Mouse (Mus musculus): Measurements from ENCODE around the gene Nudcd3.
A peak's percentile ranks its signal among the peaks of the same experiment; 100 is the strongest.
"Not testable (repeated sequence)": the region's sequence is repeated elsewhere in the genome, so short reads cannot be mapped to it uniquely, and the experiment has no call there.

Nudcd3 gene

GRCm38 (mm10) chr11:6123605-6124120 is 76.6 kb downstream of the Nudcd3 start:
- no peak for DNase-seq (ENCODE audit: low read depth, low spot score)

- DNase-seq (ENCODE audit: low read depth, low spot score), result no peak
Observed at GRCm38 (mm10) chr11:6122631-6123030, 77.6 kb downstream of the Nudcd3 start.

DNA sequence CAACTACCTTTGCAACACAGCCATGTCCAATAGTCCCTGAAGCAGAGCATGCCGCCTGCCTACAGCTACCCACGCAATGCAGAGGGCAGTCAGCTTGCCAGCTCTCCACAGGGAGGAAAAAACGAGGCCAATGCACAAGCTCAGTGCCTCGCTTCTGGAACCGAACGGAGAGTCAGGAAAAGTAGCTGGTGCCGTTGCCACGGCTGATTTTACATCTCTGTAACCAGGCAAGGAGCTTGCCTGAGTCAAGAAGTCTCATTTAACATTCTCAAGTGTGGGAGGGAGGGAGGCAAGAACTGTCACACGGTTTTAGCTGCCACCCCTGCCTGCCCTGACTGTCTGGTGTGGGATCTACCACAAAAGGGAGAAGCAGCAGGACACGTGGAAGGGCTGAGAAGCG is 79.6 kb downstream of the Nudcd3 start:
- peak; percentile 22 for DNase-seq (ENCODE audit: low read depth, low spot score)

GRCm38 (mm10) chr11:6120001-6120400 is 80.2 kb downstream of the Nudcd3 start:
- no peak for DNase-seq (ENCODE audit: low read depth, low spot score)

- DNase-seq (ENCODE audit: low read depth, low spot score), result no peak
Observed at GRCm38 (mm10) chr11:6119312-6119711, 80.9 kb downstream of the Nudcd3 start.

GRCm38 (mm10) chr11:6117956-6118355 is 82.3 kb downstream of the Nudcd3 start:
- DNase-seq (ENCODE audit: low read depth, low spot score), result no peak

DNA sequence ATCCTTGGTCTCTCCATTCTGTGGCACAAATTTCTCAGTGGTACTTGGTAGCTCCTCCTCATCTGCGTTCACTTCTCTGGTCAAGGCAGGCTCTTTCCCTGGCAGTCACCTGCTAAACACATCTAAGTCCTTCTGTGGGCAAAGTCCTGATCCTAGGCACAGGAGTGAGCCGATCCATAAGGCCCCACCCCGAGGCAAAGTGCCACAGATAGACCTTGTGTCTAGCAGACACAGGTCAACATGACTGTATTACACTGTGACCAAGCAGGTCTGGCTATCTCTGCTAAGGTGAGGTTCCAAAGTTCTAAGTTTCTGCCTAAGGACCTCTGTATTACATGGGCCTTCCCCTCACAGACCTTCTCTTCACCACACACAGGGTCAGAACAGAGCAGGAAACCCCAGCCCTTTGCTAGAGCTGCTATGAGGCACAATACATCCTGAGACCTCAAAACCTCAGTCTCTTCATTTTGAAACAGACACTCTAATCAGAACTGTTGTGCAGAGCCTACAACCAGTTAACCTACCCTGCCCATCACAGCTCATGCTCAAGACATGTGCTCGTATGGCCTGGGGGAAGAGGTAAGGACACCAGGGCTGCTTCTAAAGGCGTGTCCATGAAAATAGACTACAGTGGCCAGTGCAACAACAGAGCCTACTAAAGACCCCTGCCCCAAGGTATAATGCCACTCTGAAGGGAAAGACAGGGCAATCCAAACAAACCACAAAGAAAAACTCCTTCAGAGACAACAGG is 88.3 kb downstream of the Nudcd3 start:
- no peak for DNase-seq (ENCODE audit: low read depth, low spot score)

GRCm38 (mm10) chr11:6109990-6110389 is 90.2 kb downstream of the Nudcd3 start:
- DNase-seq (ENCODE audit: low read depth, low spot score), result no peak

DNA sequence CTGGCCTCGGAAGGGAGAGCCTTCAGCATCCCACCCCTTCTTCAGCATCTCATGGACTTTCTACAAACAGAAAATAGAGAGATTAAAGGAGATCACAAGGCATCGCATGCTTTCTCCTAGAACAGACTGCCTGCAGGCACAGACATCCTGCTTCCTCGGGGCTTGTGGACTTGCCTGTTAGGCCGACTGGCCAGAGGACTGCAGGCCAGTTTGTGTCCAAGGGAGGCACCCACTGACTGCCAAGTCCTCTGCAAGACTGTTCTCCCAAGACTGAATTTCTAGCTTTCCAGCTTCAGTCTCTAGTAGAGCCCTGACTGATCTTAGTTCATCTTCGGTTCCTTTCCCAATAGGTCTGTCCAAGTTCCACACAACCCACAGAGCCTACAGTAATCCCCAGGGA is 91.9 kb downstream of the Nudcd3 start:
- no peak for DNase-seq (ENCODE audit: low read depth, low spot score)

- DNase-seq (ENCODE audit: low read depth, low spot score), result no peak
Observed at GRCm38 (mm10) chr11:6107722-6108121, 92.5 kb downstream of the Nudcd3 start.

DNA sequence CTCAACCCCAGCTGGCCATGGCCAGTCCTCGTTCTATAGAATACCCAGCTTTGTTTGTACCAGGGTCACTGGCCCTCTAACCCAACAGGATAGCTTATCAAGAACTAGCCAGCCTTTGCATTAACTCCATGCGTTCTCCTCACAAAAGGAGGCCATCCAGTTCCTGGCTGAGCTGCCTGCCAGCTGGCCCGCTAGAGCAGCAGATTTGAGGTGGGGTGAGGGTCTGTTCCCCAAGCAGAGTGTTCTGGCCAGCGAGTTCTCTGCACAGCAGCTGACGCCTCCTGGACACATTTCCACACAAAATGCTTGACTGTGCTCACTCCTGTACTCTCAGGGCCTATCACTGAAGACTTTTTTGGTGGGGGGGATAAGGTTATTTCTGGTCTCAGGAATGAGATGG is 95.5 kb downstream of the Nudcd3 start:
- DNase-seq (ENCODE audit: low read depth, low spot score), result no peak

- DNase-seq (ENCODE audit: low read depth, low spot score), result not testable (repeated sequence)
Observed at GRCm38 (mm10) chr11:6096637-6097036, 103.6 kb downstream of the Nudcd3 start.

GRCm38 (mm10) chr11:6086991-6087390 is 113.2 kb downstream of the Nudcd3 start:
- DNase-seq (ENCODE audit: low read depth, low spot score), result no peak

GRCm38 (mm10) chr11:6078737-6079136 is 121.5 kb downstream of the Nudcd3 start:
- DNase-seq (ENCODE audit: low read depth, low spot score), result no peak

GRCm38 (mm10) chr11:6075618-6076066 is 124.6 kb downstream of the Nudcd3 start:
- DNase-seq (ENCODE audit: low read depth, low spot score), result no peak

- no peak for DNase-seq (ENCODE audit: low read depth, low spot score)
Observed at GRCm38 (mm10) chr11:6068181-6068957, 131.8 kb downstream of the Nudcd3 start.

DNA sequence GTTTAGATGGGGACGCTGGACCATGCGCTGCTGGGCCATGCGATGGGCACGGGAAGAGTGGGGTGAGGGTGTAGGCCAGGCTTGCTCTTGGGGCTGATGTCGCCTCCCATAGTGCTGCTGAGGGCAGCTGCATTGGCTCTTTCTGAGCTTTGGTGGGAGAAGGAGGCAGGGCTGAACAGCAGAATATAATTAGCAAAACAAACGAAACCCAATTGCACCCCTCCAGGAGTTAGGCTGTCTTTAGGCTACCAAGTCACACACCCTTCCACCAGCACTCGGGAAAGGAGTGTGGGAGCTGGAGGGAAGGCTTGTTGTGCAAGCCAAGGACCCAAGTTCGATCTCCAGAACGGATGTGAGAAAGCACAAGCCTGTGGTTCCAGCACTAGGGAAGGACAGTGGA is 133.1 kb downstream of the Nudcd3 start:
- no peak for DNase-seq (ENCODE audit: low read depth, low spot score)

DNA sequence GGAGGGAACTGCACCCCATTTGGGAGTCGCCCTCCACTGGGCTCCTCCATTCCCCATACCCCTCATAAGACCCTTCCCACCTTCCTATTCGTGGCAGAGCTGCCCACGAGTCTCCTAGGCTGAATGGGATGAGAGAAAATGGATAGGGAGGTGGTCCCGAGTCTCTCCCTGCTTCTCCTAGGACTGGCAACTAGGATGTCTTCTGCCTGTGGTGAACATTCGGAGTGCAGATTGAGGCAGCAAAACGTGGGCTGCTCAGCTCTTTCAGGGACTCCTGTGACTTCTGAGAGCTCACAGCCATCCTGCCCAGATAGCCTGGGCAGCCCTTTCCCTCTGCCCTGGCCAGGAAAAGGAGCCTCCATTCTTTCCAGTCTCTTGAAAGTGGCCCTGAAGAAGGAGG is 134.0 kb downstream of the Nudcd3 start, which contains the start of gene Camk2b:
TSS of gene Camk2b (minus strand) at position 187 of the 400 bp plus-strand sequence.
- no peak for DNase-seq (ENCODE audit: low read depth, low spot score)

DNA sequence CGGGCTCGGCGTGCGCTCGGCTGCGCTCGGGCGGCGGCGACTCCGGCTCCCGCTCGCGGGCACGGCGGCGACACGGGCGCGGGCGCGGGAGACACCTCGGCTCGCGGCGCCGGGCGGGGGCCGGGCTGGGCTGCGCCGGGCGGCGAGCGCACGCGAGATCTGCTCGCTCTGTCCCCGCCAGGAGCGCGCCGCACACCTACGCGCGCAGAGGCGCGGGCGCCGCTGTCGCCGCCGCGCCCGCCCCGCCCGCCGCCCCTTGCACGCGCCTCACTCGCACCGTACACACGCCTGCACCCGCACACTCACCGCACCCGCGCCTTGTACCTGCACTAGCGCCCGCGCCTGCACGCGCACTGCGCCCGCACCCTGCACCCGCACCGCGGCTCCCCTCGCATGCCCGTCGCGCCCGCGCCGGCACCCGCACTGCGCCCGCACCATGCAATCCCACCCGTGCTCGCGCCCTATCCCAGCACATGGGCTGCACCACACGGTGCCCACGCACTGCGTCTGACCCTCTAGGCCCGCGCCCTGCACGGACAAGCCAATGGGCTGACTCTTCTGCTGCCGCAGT is 134.6 kb downstream of the Nudcd3 start:
- no peak for DNase-seq (ENCODE audit: low read depth, low spot score)

GRCm38 (mm10) chr11:6065046-6065521 is 135.1 kb downstream of the Nudcd3 start:
- no peak for DNase-seq (ENCODE audit: low read depth, low spot score)

- DNase-seq (ENCODE audit: low read depth, low spot score), result no peak
Observed at GRCm38 (mm10) chr11:6064215-6065045, 135.8 kb downstream of the Nudcd3 start.

Data from brain, embryonic 18.5 days (tissue).